Mouse (Mus musculus) inflammation-experienced regulatory T-cells, adult 6 months (primary cell): Measurements from ENCODE around the gene Lrch3. TPM values are rescaled to one million over a fixed set of nuclear protein-coding genes. Genes with fewer than 3 reads are reported as not detected.
A peak's percentile ranks its signal among the peaks of the same experiment; 100 is the strongest.
"Not testable (repeated sequence)": the region's sequence is repeated elsewhere in the genome, so short reads cannot be mapped to it uniquely, and the experiment has no call there.

Source experiments
- ATAC-seq: one replicate; pipeline ENCODE4 v1.8.0; 2017
- polyA plus RNA-seq, 3 experiments: library from polyadenylated mRNA; unstranded; fragments of 100-300 nt; shearing (Covaris generic); gene quantifications; one replicate each; pipeline ENCODE4 v1.2.1; 2017

Gene Lrch3
- polyA plus RNA-seq: 10 to 100 TPM; 19.6 to 23.6 (median 21.9) TPM

- ATAC-seq: peak; percentile 74
Observed at GRCm38 (mm10) chr16:32913937-32914881, at the start of gene Lrch3. TSS of gene Lrch3 (plus strand) at chr16:32914100.

GRCm38 (mm10) chr16:32865401-32865800 lies 48.5 kb upstream of the Lrch3 start:
- ATAC-seq: no peak

GRCm38 (mm10) chr16:32866713-32867112 lies 47.2 kb upstream of the Lrch3 start:
- no peak for ATAC-seq

GRCm38 (mm10) chr16:32867919-32868552 lies 45.9 kb upstream of the Lrch3 start:
- ATAC-seq: peak; percentile 100

GRCm38 (mm10) chr16:32870231-32870630 lies 43.7 kb upstream of the Lrch3 start:
- ATAC-seq: no peak

GRCm38 (mm10) chr16:32873366-32873765 lies 40.5 kb upstream of the Lrch3 start:
- no peak for ATAC-seq

- ATAC-seq: not testable (repeated sequence)
Observed at GRCm38 (mm10) chr16:32875281-32875680, 38.6 kb upstream of the Lrch3 start.

- no peak for ATAC-seq
Observed at GRCm38 (mm10) chr16:32875847-32876246, 38.1 kb upstream of the Lrch3 start.

GRCm38 (mm10) chr16:32876831-32877230 lies 37.1 kb upstream of the Lrch3 start:
- no peak for ATAC-seq

GRCm38 (mm10) chr16:32877343-32878156 lies 36.4 kb upstream of the Lrch3 start, which contains the start of the genes Fyttd1 and Rubcn:
TSS of gene Fyttd1 (plus strand) at chr16:32877500.
TSS of gene Rubcn (minus strand) at chr16:32877766.
- ATAC-seq: peak; percentile 95

- ATAC-seq: no peak
Observed at GRCm38 (mm10) chr16:32878157-32878598, 35.7 kb upstream of the Lrch3 start.

- no peak for ATAC-seq
Observed at GRCm38 (mm10) chr16:32878972-32879926, 34.7 kb upstream of the Lrch3 start.

GRCm38 (mm10) chr16:32881538-32881937 lies 32.4 kb upstream of the Lrch3 start:
- ATAC-seq: no peak

GRCm38 (mm10) chr16:32887996-32888395 lies 25.9 kb upstream of the Lrch3 start:
- no peak for ATAC-seq

GRCm38 (mm10) chr16:32889881-32890280 lies 24.0 kb upstream of the Lrch3 start:
- no peak for ATAC-seq

- ATAC-seq: no peak
Observed at GRCm38 (mm10) chr16:32896126-32896525, 17.8 kb upstream of the Lrch3 start.

- ATAC-seq: no peak
Observed at GRCm38 (mm10) chr16:32901360-32902050, 12.4 kb upstream of the Lrch3 start.

- ATAC-seq: no peak
Observed at GRCm38 (mm10) chr16:32902051-32902428, 11.9 kb upstream of the Lrch3 start.

GRCm38 (mm10) chr16:32906186-32906585 lies 7.7 kb upstream of the Lrch3 start:
- no peak for ATAC-seq

GRCm38 (mm10) chr16:32906727-32907126 lies 7.2 kb upstream of the Lrch3 start:
- ATAC-seq: no peak

- no peak for ATAC-seq
Observed at GRCm38 (mm10) chr16:32913212-32913611, 688 bp upstream of the Lrch3 start.
